Mouse (Mus musculus) liver, embryonic 16.5 days (tissue): ENCODE results near the gene C2cd4d. TPM values are rescaled to one million over a fixed set of nuclear protein-coding genes. Genes with fewer than 3 reads are reported as not detected.

ENCODE experiments used
- ATAC-seq: fragments of 200-750 bp; cut with Nextera tagmentation; 2 replicates; pipeline ENCODE4 v1.8.0; 2017; ENCODE audit warnings: low read depth, mild to moderate bottlenecking, moderate number of reproducible peaks, moderate library complexity
- H3K27ac ChIP-seq: fragments of 300-500 bp; sonication (generic); 2 replicates; pipeline ENCODE4 v1.5.1; 2014; ENCODE audit warnings: mild to moderate bottlenecking, low read length
- H3K27me3 ChIP-seq: fragments of 300-500 bp; sonication (generic); 2 replicates; pipeline ENCODE4 v1.6.1; 2014; ENCODE audit warnings: low read depth, low read length, mixed read lengths; ENCODE audit not compliant: control insufficient read depth, insufficient read depth
- H3K36me3 ChIP-seq: fragments of 300-500 bp; sonication (generic); 2 replicates; pipeline ENCODE4 v1.6.1; 2014; ENCODE audit warnings: mild to moderate bottlenecking; ENCODE audit not compliant: control insufficient read depth, insufficient read depth
- H3K4me1 ChIP-seq: fragments of 300-500 bp; sonication (generic); 2 replicates; pipeline ENCODE4 v1.6.1; 2014; ENCODE audit warnings: low read depth, low read length, mixed read lengths; ENCODE audit not compliant: control insufficient read depth
- H3K4me2 ChIP-seq: fragments of 300-500 bp; sonication (generic); 2 replicates; pipeline ENCODE4 v1.6.1; 2014; ENCODE audit warnings: low read depth, low read length, mixed read lengths
- H3K4me3 ChIP-seq: fragments of 300-500 bp; sonication (generic); 2 replicates; pipeline ENCODE4 v1.5.1; 2014; ENCODE audit warnings: low read depth, mild to moderate bottlenecking, low read length
- H3K9ac ChIP-seq: fragments of 300-500 bp; sonication (generic); 2 replicates; pipeline ENCODE4 v1.6.1; 2014; ENCODE audit warnings: low read depth, low read length
- H3K9me3 ChIP-seq: fragments of 300-500 bp; sonication (generic); replicated peaks from 2 replicates; pipeline ENCODE4 v1.6.1; 2016; ENCODE audit warnings: low read length; ENCODE audit not compliant: control insufficient read depth
- WGBS: fragments of 180-500 bp; shearing (Covaris S2); extraction: QIAGEN DNeasy Blood & Tissue Kit; methylation state at CpG from one replicate; pipeline ENCODE4 v1.1.7; 2014; ENCODE audit not compliant: insufficient replicate concordance; 5-methylcytosine and 5-hydroxymethylcytosine counted together
- polyA plus RNA-seq: library from polyadenylated mRNA; unstranded; fragments of >200 nt; fragmentation: Nextera tagmentation; extraction: Ambion mirVana; gene quantifications from 2 replicates; pipeline ENCODE4 v1.2.1, GENCODE M21; 2015

C2cd4d gene
- polyA plus RNA-seq, 1 experiment from 2014 or later: not detected

DNA sequence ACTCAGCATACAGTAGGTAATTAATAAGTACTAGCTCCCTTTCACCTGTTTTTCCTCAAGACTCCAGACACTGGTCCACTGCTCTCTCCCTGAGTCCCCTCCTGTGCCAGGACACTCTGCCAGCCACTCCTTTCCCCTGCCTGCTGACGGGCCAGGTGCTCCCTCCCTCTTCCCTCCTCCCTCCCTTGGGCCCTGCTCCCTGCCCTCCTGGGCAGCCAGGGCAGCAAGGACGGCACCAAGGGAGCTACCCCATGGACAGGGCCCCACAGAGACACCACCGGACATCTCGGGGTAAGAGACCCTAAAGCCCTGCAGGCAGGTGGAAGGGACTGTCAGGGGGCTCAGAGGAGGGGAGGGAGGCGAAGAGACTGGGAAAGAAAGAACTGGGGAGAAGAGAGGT lies 10.4 kb downstream of the C2cd4d start, which contains the start of gene Rorc:
TSS of gene Rorc (plus strand) at position 154 of the 400 bp plus-strand sequence.
- H3K27ac ChIP-seq: no peak within 1 kb of the TSS
- no peaks in the 10 kb centered on the region; the same call in 1 of the 2 replicates for H3K27me3 ChIP-seq
- 23% methylated on average over 5 of the region's 5 CpGs for WGBS
- no peak within 1 kb of the TSS; the same call in 1 of the 2 replicates for H3K9ac ChIP-seq
- no peaks in the 10 kb centered on the region; the same call in none of the 2 replicates for H3K4me1 ChIP-seq
- peak within 1 kb of the TSS; percentile 34 for H3K4me2 ChIP-seq
- H3K4me3 ChIP-seq: peak within 1 kb of the TSS; percentile 4; the same call in 1 of the 2 replicates
- H3K9me3 ChIP-seq: no peaks in the 10 kb centered on the region
- no peak for ATAC-seq
- H3K36me3 ChIP-seq: no peaks in the 10 kb centered on the region

DNA sequence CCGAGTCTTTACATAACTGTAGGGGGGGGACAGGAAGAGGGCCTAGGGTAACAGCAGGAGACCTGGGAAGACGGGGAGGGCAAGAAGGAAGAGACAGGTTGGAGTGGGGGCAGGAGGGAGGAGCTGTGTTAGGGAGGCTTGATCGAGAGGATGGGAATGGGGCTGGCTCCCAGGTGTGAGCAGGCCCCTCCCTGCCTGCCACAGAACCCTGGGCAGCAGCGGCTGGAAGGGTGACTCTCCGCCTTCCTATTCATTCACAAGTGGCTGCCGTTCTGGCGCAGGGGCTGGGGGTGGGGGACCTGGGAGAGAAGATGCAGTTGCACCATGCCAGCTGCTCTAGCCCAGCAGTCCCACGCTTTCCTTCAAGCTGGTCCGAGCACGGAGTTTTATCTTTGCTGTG lies 10.9 kb downstream of the C2cd4d start:
- no peak overlapping the region; the same call in 1 of the 2 replicates for H3K9ac ChIP-seq
- H3K9me3 ChIP-seq: no peaks in the 10 kb centered on the region
- H3K36me3 ChIP-seq: no peaks in the 10 kb centered on the region
- no peak for ATAC-seq
- peak overlapping the region; percentile 34 for H3K4me2 ChIP-seq
- WGBS: 11% methylated on average over 10 of the region's 10 CpGs
- no peaks in the 10 kb centered on the region; the same call in none of the 2 replicates for H3K4me1 ChIP-seq
- H3K4me3 ChIP-seq: peak overlapping the region; percentile 4; the same call in 1 of the 2 replicates
- H3K27me3 ChIP-seq: no peaks in the 10 kb centered on the region; the same call in 1 of the 2 replicates
- H3K27ac ChIP-seq: no peak overlapping the region

DNA sequence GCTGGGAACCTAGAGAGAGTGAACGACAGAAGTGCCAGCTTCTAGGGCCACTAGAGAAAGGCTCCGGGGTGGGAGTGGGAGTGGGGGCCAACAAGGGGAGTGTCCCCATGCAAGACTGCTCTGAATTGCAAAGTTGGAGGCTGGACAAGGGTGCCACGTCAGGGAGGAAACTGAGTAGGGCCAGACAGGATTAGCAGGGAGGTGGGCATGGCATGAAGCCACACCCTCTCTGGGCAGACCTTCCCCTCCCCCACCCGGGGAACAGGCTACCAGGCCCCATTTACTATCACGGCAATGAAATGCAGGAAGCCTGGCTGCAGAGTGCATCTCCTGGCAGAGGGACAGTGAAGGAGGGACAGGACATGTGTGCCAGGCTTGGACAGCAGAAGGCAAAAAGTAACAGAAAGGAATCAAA lies 11.4 kb downstream of the C2cd4d start:
- Histone ChIP-seq H3K27ac (no peak overlapping the region), H3K9ac (no peak overlapping the region; the same call in 1 of the 2 replicates), H3K4me3 (no peak overlapping the region), H3K4me2 (peak overlapping the region; percentile 34; the same call in 1 of the 2 replicates), H3K27me3 (no peaks in the 10 kb centered on the region; the same call in 1 of the 2 replicates), H3K4me1 (no peaks in the 10 kb centered on the region; the same call in none of the 2 replicates), H3K9me3 (no peaks in the 10 kb centered on the region), H3K36me3 (no peaks in the 10 kb centered on the region)
- no peak for ATAC-seq
- WGBS: 5% methylated on average over 5 of the region's 5 CpGs

- H3K27ac ChIP-seq: no peak overlapping the region
Measured at GRCm38 (mm10) chr3:94374636-94375035, 12.4 kb downstream of the C2cd4d start.

GRCm38 (mm10) chr3:94375146-94375545 lies 12.9 kb downstream of the C2cd4d start:
- no peak overlapping the region for H3K27ac ChIP-seq
- H3K27me3 ChIP-seq: no peaks in the 10 kb centered on the region; the same call in 1 of the 2 replicates
- H3K4me2 ChIP-seq: no peak overlapping the region
- no peaks in the 10 kb centered on the region for H3K9me3 ChIP-seq
- no peaks in the 10 kb centered on the region; the same call in none of the 2 replicates for H3K4me1 ChIP-seq
- no peak for ATAC-seq
- H3K4me3 ChIP-seq: no peak overlapping the region
- H3K9ac ChIP-seq: no peak overlapping the region
- H3K36me3 ChIP-seq: no peaks in the 10 kb centered on the region
- 41% methylated on average over 2 of the region's 2 CpGs for WGBS

More at GRCm38 (mm10) chr3:94374636-94375035, 12.4 kb downstream of the C2cd4d start:
- no peak overlapping the region for H3K9ac ChIP-seq
- H3K27me3 ChIP-seq: no peaks in the 10 kb centered on the region; the same call in 1 of the 2 replicates
- H3K4me3 ChIP-seq: no peak overlapping the region
- ATAC-seq: no peak
- no peaks in the 10 kb centered on the region for H3K36me3 ChIP-seq
- no peaks in the 10 kb centered on the region; the same call in none of the 2 replicates for H3K4me1 ChIP-seq
- no peaks in the 10 kb centered on the region for H3K9me3 ChIP-seq
- H3K4me2 ChIP-seq: no peak overlapping the region

DNA sequence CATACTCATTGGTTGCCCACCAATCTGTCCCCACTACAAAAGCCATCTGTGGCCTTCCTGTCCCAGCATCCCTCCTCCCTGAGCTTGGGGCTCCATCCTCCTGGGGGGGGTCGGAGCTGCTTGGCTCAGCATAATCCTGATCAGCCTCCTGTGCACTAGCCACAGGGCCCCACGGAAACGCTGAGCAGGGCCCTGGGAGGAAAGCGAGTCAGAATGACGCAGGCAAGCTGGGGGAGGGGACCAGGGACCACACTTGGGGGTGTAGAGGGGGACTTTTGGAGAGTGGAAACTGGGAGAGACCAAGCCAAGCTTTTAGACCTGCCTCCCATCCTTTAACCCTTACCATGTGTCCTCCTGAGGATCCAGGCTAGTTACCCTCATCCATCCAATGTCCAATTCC lies 13.6 kb downstream of the C2cd4d start:
- Histone ChIP-seq H3K27me3 (no peaks in the 10 kb centered on the region; the same call in 1 of the 2 replicates), H3K4me3 (no peak overlapping the region), H3K36me3 (no peaks in the 10 kb centered on the region), H3K4me2 (no peak overlapping the region), H3K9ac (no peak overlapping the region), H3K4me1 (no peaks in the 10 kb centered on the region; the same call in none of the 2 replicates), H3K27ac (no peak overlapping the region), H3K9me3 (no peaks in the 10 kb centered on the region)
- 42% methylated on average over 5 of the region's 5 CpGs for WGBS
- ATAC-seq: no peak

DNA sequence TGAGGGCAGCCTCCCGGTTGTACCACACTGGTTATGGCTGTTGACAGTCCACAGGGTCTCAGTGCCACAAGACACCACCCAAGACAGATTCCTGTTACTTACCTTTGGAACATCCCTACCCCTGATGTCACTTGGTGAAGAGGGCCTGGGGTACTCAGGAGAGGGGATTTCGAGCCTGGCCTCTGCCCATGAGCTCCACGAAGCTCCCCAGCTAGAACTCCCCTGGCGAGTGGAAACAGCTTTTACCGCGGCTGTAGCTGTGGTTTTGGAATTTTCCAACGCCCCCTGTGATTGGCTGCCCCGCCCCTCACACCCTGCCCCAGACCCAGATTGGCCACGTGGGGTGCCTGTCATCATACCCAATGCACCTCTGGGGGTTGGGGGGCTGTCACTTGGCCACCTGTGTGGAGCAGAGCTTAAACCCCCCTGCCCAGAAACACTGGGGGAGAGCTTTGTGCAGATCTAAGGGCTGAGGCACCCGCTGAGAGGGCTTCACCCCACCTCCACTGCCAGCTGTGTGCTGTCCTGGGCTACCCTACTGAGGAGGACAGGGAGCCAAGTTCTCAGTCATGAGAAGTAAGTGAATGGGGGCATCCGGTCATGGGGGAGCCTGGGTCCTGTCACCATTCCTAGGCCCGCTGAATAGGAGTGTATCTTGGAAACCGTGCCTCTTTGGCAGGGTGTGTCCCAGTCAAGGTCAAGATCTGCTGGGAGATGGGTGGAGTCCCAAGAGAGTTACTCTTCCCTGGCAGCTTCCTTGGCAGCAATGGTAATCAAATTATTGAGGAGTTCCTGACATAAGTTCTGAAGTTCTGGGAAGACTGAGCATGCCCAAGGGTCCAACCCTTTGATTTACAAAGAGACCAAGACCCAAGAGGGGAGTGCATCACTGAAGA lies 15.0 kb downstream of the C2cd4d start:
- no peaks in the 10 kb centered on the region for H3K36me3 ChIP-seq
- WGBS: 18% methylated on average over 13 of the region's 13 CpGs
- H3K4me2 ChIP-seq: no peak overlapping the region
- H3K9me3 ChIP-seq: no peaks in the 10 kb centered on the region
- no peaks in the 10 kb centered on the region; the same call in 1 of the 2 replicates for H3K27me3 ChIP-seq
- ATAC-seq: no peak
- no peak overlapping the region for H3K27ac ChIP-seq
- no peak overlapping the region for H3K9ac ChIP-seq
- no peaks in the 10 kb centered on the region; the same call in none of the 2 replicates for H3K4me1 ChIP-seq
- no peak overlapping the region for H3K4me3 ChIP-seq

DNA sequence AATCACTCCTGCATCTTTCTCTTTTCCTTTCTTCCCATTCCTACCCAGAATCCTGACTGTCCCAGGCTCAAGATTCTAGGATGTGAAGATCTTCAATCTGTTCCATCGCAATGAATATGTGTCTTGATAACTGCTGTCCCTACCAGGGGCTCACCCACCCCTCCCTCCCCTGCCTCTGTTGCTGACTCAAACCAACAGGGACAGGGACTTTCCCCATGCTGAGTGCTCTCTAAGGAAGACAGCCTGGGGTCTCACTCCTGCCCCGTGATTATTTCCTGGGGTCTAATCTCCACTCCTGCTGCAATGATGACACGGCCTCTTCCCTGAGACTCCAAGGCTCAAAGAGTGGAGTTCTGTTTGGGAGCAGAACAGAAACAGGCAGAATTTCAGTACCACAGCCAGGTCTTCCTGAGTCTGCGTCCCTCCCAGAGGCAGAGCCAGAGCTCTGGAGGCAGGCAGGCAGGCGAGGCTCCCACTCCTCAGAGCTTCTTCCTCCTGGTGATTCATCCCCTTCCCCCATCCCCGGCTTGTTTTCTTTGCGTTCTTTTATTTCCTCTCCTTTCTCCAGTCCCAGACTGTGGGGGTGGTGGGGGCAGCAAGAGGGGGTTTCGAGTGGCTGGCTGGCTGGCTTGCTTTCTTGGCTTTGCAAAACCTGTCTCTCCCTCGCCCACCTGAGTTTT lies 17.7 kb downstream of the C2cd4d start:
- 25% methylated on average over 9 of the region's 9 CpGs for WGBS
- H3K36me3 ChIP-seq: no peaks in the 10 kb centered on the region
- H3K27me3 ChIP-seq: no peaks in the 10 kb centered on the region
- no peak overlapping the region for H3K9ac ChIP-seq
- H3K4me1 ChIP-seq: no peaks in the 10 kb centered on the region
- ATAC-seq: no peak
- no peak overlapping the region for H3K4me3 ChIP-seq
- H3K27ac ChIP-seq: no peak overlapping the region
- H3K4me2 ChIP-seq: no peak overlapping the region
- no peaks in the 10 kb centered on the region for H3K9me3 ChIP-seq
